Mouse (Mus musculus) ES-E14 (cell line): ENCODE data around the gene Gnmt.

ENCODE experiments used
- CHD2 ChIP-seq: IDR thresholded peaks from 2 replicates; pipeline ENCODE4 v1.6.1; 2014; ENCODE audit warnings: mild to moderate bottlenecking, low read depth, low read length, inconsistent platforms
- HCFC1 ChIP-seq: IDR thresholded peaks from 2 replicates; pipeline ENCODE4 v1.6.1; 2012; ENCODE audit warnings: low read length, inconsistent platforms, borderline replicate concordance; ENCODE audit not compliant: insufficient read depth
- MAFK ChIP-seq: IDR thresholded peaks from 2 replicates; pipeline ENCODE4 v1.6.1; 2014; ENCODE audit warnings: mild to moderate bottlenecking, low read depth, low read length, inconsistent platforms; ENCODE audit not compliant: insufficient read depth
- ZC3H11A ChIP-seq: IDR thresholded peaks from 2 replicates; pipeline ENCODE4 v1.6.1; 2012; ENCODE audit warnings: low read depth, mild to moderate bottlenecking, inconsistent platforms, low read length, borderline replicate concordance
- ZNF384 ChIP-seq: IDR thresholded peaks from 2 replicates; pipeline ENCODE4 v1.6.1; 2012; ENCODE audit warnings: low read depth, low read length, inconsistent platforms

- TF ChIP-seq ZC3H11A (no peak), MAFK (no peak), CHD2 (no peak), ZNF384 (no peak), HCFC1 (no peak)
Observed at GRCm38 (mm10) chr17:46725731-46726645, 3.0 kb downstream of the Gnmt start.
